ENCODE assay signal across 11 mouse cellular contexts in genomic region chr11:19265672-19265972, GRCm38 (mm10).
"Had no signal": no experiment of that assay in that cellular context is flagged by ENCODE, and none has a peak within 500 bp of the region (broad histone marks: within the 10 kb centered on the region; RNA-seq: fewer than 3 reads in every experiment).

No protein-coding gene starts in this region.

- H3K9ac ChIP-seq: liver, embryonic 13.5 days had no signal

- H3K9me3 ChIP-seq: liver, embryonic 13.5 days; midbrain, embryonic 10.5 days had no signal

- ATAC-seq: lung, postnatal 0 days had no signal

- H3K4me3 ChIP-seq: left cerebral cortex, adult 2 months; liver, embryonic 13.5 days; midbrain, embryonic 10.5 days had no signal

- H3K27me3 ChIP-seq: liver, embryonic 13.5 days had no signal

- H3K36me3 ChIP-seq: liver, embryonic 13.5 days; midbrain, embryonic 10.5 days had no signal

- DNase-seq: kidney, adult 8-10 months; kidney, postnatal 25 days; liver; liver, embryonic 13.5 days; lung, adult 2 months; lung, postnatal 4 days; right cerebral cortex, postnatal 14 days; thymus, postnatal 36 days had no signal

- H3K27ac ChIP-seq: left cerebral cortex, adult 2 months; liver, embryonic 13.5 days; midbrain, embryonic 10.5 days had no signal

- H3K4me1 ChIP-seq: liver, embryonic 13.5 days; midbrain, embryonic 10.5 days had no signal

- H3K4me2 ChIP-seq: liver, embryonic 13.5 days had no signal
